Mouse (Mus musculus) fibroblast of lung, adult 2 months (primary cell): ENCODE measurements around the gene Gm21294.
"Not testable (repeated sequence)": the region's sequence is repeated elsewhere in the genome, so short reads cannot be mapped to it uniquely, and the experiment has no call there.

Source experiments
- DNase-seq: peaks from one replicate; pipeline ENCODE4 v3.0.0-alpha.2; 2011; ENCODE audit warnings: low read depth

Gm21294 gene

DNA sequence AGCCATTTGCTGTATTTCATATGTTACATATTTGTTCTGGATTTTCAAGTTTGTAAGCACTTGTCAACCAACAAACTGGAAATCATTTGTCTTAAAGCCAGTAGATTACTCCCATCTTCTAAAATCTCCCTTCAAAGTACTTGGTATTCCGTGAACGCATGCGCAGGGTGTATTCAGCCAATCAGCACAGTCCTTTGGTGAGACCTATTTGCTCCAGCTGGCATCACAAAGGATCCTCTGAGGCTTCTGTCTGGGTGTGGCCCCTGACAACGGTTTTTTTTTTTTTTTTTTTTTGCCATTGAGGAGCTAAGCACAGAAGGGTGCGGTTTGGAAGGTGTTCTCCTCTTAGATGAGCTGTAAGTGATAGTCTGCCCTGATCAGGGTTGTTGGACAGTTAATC, at the start of gene Gm21294:
TSS of gene Gm21294 (plus strand) at position 301 of the 400 bp plus-strand sequence.
- DNase-seq: not testable (repeated sequence)

DNA sequence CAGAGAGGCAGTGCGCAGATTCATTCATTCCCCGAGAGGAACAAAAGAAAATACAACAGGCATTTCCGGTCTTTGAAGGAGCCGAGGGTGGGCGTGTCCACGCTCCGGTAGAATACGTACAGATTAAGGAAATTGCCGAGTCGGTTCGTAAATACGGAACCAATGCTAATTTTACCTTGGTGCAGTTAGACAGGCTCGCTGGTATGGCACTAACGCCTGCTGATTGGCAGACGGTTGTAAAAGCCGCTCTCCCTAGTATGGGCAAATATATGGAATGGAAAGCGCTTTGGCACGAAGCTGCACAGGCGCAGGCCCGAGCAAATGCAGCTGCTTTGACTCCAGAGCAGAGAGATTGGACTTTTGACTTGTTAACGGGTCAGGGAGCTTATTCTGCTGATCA, 73.6 kb downstream of the Gm21294 start:
- DNase-seq: not testable (repeated sequence)
